Mouse (Mus musculus): ENCODE measurements around the gene Ptpn14. TPM values are rescaled to one million over a fixed set of nuclear protein-coding genes. Genes with fewer than 3 reads are reported as not detected.
A peak's percentile ranks its signal among the peaks of the same experiment; 100 is the strongest.

The Ptpn14 gene
- polyA plus RNA-seq, 1 experiment from 2014 or later: 8.6 TPM

DNA sequence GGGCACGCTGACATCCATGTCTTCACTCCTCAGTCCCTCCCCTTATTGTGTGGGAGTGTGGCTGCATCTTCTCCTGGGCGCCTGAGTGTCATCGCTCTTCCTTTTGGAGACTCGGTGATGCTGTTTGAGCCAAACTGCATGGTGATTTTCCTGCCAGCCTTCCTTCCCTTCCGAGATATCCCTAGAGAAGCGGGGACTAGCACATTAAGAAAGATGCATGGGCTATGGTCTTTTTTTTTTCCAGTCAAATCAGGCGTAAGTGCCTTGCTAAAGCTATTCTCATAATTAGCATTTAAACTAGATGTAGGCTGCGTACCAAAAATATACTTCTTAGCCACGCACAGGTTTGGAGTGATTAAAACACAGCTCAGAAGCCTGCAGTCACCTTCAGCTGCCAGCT lies 166.1 kb downstream of the Ptpn14 start:
- 85% methylated on average over 9 of the region's 9 CpGs for WGBS

GRCm38 (mm10) chr1:189897861-189898260 lies 169.8 kb downstream of the Ptpn14 start:
- ATAC-seq (ENCODE audit: borderline replicate concordance, extremely low read depth, low FRiP score, low TSS enrichment): no peak
- no peak overlapping the region for H3K9ac ChIP-seq
- WGBS: 81% methylated on average over 9 of the region's 9 CpGs

More for the DNA sequence above, 166.1 kb downstream of the Ptpn14 start:
- H3K36me3 ChIP-seq: peaks cover 33% of the 10 kb centered on the region
- no peaks in the 10 kb centered on the region for H3K4me1 ChIP-seq
- ATAC-seq (ENCODE audit: borderline replicate concordance, extremely low read depth, low FRiP score, low TSS enrichment): no peak
- H3K27me3 ChIP-seq: no peaks in the 10 kb centered on the region
- no peak overlapping the region for H3K4me2 ChIP-seq
- no peaks in the 10 kb centered on the region for H3K9me3 ChIP-seq
- no peak overlapping the region for H3K27ac ChIP-seq
- no peak overlapping the region for H3K4me3 ChIP-seq
- H3K9ac ChIP-seq: no peak overlapping the region

GRCm38 (mm10) chr1:189898708-189899107 lies 170.6 kb downstream of the Ptpn14 start:
- Histone ChIP-seq H3K4me1 (no peaks in the 10 kb centered on the region), H3K27me3 (no peaks in the 10 kb centered on the region), H3K27ac (no peak overlapping the region), H3K9ac (no peak overlapping the region), H3K4me2 (no peak overlapping the region), H3K9me3 (no peaks in the 10 kb centered on the region), H3K36me3 (peaks cover 19% of the 10 kb centered on the region; the same call in 1 of the 2 replicates), H3K4me3 (no peak overlapping the region)
- WGBS: 54% methylated on average over 13 of the region's 13 CpGs
- no peak for ATAC-seq (ENCODE audit: borderline replicate concordance, extremely low read depth, low FRiP score, low TSS enrichment)

More at GRCm38 (mm10) chr1:189897861-189898260, 169.8 kb downstream of the Ptpn14 start:
- no peak overlapping the region for H3K27ac ChIP-seq
- H3K4me2 ChIP-seq: no peak overlapping the region
- H3K9me3 ChIP-seq: no peaks in the 10 kb centered on the region
- H3K27me3 ChIP-seq: no peaks in the 10 kb centered on the region
- no peaks in the 10 kb centered on the region for H3K4me1 ChIP-seq
- no peak overlapping the region for H3K4me3 ChIP-seq
- peaks cover 28% of the 10 kb centered on the region for H3K36me3 ChIP-seq

DNA sequence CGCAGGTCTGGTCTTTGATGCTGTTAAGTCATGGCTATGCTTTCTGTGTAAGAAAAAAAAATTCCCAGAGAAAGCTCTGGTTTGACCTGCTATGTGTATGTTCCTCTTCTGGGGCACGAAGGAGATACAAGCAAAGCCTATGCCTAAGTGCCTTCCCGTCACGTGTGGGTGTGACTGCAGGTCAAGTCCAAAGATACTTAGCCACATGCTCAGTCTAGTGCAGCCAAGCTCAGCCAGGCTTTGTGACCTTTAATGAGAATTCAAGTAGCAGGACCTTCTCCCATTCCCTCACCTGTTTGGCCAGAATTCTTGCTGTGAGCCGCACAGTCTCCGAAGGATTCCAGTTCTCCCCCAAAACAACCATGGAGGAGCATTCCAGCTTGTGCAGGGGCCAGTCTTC lies 171.5 kb downstream of the Ptpn14 start:
- Histone ChIP-seq H3K4me3 (no peak overlapping the region), H3K4me2 (no peak overlapping the region), H3K27me3 (no peaks in the 10 kb centered on the region), H3K9ac (no peak overlapping the region), H3K4me1 (no peaks in the 10 kb centered on the region), H3K9me3 (no peaks in the 10 kb centered on the region), H3K36me3 (peaks cover 15% of the 10 kb centered on the region; the same call in 1 of the 2 replicates), H3K27ac (no peak overlapping the region)
- WGBS: 79% methylated on average over 6 of the region's 6 CpGs
- ATAC-seq (ENCODE audit: borderline replicate concordance, extremely low read depth, low FRiP score, low TSS enrichment): no peak

- ATAC-seq (ENCODE audit: borderline replicate concordance, extremely low read depth, low FRiP score, low TSS enrichment): no peak
- H3K27me3 ChIP-seq: no peaks in the 10 kb centered on the region
- H3K9ac ChIP-seq: no peak overlapping the region
- H3K36me3 ChIP-seq: 0 out of 2 replicates have a peak, but pooled peaks cover 3% of the 10 kb centered on the region
- no peak overlapping the region for H3K4me2 ChIP-seq
- H3K4me3 ChIP-seq: no peak overlapping the region
- 88% methylated on average over 9 of the region's 9 CpGs for WGBS
- H3K4me1 ChIP-seq: no peaks in the 10 kb centered on the region
- H3K27ac ChIP-seq: no peak overlapping the region
- no peaks in the 10 kb centered on the region for H3K9me3 ChIP-seq
Measured at GRCm38 (mm10) chr1:189902413-189902812, 174.3 kb downstream of the Ptpn14 start.

DNA sequence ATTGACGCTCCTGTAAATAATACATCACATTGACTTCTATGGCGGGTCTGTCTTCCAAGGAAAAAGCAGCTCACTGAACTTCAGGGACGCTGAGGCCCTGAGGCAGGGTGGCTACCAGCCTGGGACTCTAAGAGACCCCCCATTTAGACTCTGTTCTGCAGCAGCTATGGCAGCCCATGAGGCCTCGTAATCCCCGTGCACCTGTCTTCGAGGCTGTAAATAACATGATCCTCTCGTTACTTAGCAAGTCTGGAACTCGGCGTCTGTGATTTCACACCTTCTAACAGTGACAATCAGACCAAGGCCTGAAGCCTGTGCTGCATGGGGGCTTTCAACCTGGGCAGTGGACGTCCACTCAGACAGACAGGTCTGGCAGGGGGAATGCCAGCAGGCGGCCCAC lies 175.1 kb downstream of the Ptpn14 start:
- Histone ChIP-seq H3K4me1 (no peaks in the 10 kb centered on the region), H3K27ac (no peak overlapping the region), H3K4me3 (no peak overlapping the region), H3K4me2 (no peak overlapping the region), H3K9me3 (no peaks in the 10 kb centered on the region), H3K27me3 (no peaks in the 10 kb centered on the region), H3K36me3 (no peaks in the 10 kb centered on the region), H3K9ac (no peak overlapping the region)
- ATAC-seq (ENCODE audit: borderline replicate concordance, extremely low read depth, low FRiP score, low TSS enrichment): no peak
- WGBS: 79% methylated on average over 11 of the region's 11 CpGs

- H3K27me3 ChIP-seq: no peaks in the 10 kb centered on the region
- no peak overlapping the region for H3K4me3 ChIP-seq
- no peaks in the 10 kb centered on the region for H3K9me3 ChIP-seq
- H3K9ac ChIP-seq: no peak overlapping the region
- 26% methylated on average over 13 of the region's 13 CpGs for WGBS
- H3K36me3 ChIP-seq: no peaks in the 10 kb centered on the region
- peaks cover 51% of the 10 kb centered on the region for H3K4me1 ChIP-seq
- ATAC-seq (ENCODE audit: borderline replicate concordance, extremely low read depth, low FRiP score, low TSS enrichment): peak; percentile 84; the same call in 1 of the 2 replicates
- peak overlapping the region; percentile 49 for H3K4me2 ChIP-seq
- 0 out of 2 replicates have a peak overlapping the region, but pooled peaks have one; percentile 16 for H3K27ac ChIP-seq
Measured at GRCm38 (mm10) chr1:189910685-189911345, 182.7 kb downstream of the Ptpn14 start.

GRCm38 (mm10) chr1:189913093-189913760 lies 185.2 kb downstream of the Ptpn14 start:
- no peaks in the 10 kb centered on the region for H3K27me3 ChIP-seq
- H3K9ac ChIP-seq: no peak overlapping the region
- peaks cover 57% of the 10 kb centered on the region for H3K4me1 ChIP-seq
- no peak for ATAC-seq (ENCODE audit: borderline replicate concordance, extremely low read depth, low FRiP score, low TSS enrichment)
- WGBS: 71% methylated on average over 21 of the region's 21 CpGs
- no peaks in the 10 kb centered on the region for H3K36me3 ChIP-seq
- H3K27ac ChIP-seq: no peak overlapping the region
- H3K4me3 ChIP-seq: no peak overlapping the region
- H3K9me3 ChIP-seq: no peaks in the 10 kb centered on the region
- H3K4me2 ChIP-seq: no peak overlapping the region

DNA sequence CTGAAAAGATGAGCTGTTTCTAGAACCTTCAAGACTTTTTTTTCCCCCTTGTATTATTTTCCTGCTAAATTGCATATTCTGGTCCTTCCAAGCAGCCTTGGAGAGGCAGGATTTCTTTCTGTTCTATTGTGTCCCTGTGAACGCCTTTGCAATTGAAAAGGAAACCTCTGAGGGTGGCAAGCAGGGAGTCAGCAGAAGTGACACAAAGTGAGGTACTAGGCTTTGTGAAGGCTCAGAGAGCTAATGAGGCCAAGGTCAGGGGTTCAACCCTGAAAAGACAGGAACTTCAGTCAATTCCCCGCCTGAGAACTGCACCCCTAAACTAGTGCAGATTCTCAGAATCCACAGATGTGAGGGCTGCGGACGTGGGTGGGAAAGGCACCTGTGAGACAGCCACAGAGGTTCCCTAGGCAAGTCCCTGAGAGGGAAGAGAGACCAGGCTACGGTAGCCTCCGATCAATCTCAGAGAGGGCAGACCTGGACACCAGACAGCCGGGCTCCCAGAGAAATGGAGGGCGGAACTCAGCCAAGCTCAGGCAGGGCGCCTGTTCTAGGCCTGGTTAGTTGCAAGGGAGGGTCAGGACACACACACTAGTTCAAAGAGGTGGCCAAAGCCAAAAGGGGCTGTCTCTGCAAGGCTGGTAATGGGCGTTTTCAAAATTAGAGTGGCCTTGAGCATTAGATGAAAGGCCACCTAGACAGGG lies 188.5 kb downstream of the Ptpn14 start:
- H3K27ac ChIP-seq: no peak overlapping the region
- no peak overlapping the region for H3K4me2 ChIP-seq
- ATAC-seq (ENCODE audit: borderline replicate concordance, extremely low read depth, low FRiP score, low TSS enrichment): no peak
- WGBS: 73% methylated on average over 10 of the region's 10 CpGs
- no peaks in the 10 kb centered on the region for H3K36me3 ChIP-seq
- H3K4me1 ChIP-seq: peaks cover 45% of the 10 kb centered on the region
- no peak overlapping the region for H3K4me3 ChIP-seq
- H3K9ac ChIP-seq: no peak overlapping the region
- H3K27me3 ChIP-seq: no peaks in the 10 kb centered on the region
- no peaks in the 10 kb centered on the region for H3K9me3 ChIP-seq

GRCm38 (mm10) chr1:189917126-189917500 lies 189.0 kb downstream of the Ptpn14 start:
- Histone ChIP-seq H3K4me2 (no peak overlapping the region), H3K27me3 (no peaks in the 10 kb centered on the region), H3K36me3 (no peaks in the 10 kb centered on the region), H3K27ac (no peak overlapping the region), H3K4me3 (no peak overlapping the region), H3K9ac (no peak overlapping the region), H3K9me3 (no peaks in the 10 kb centered on the region), H3K4me1 (peaks cover 41% of the 10 kb centered on the region)
- 58% methylated on average over 4 of the region's 4 CpGs for WGBS
- no peak for ATAC-seq (ENCODE audit: borderline replicate concordance, extremely low read depth, low FRiP score, low TSS enrichment)

- ATAC-seq (ENCODE audit: borderline replicate concordance, extremely low read depth, low FRiP score, low TSS enrichment): no peak
- no peaks in the 10 kb centered on the region for H3K36me3 ChIP-seq
- H3K27me3 ChIP-seq: no peaks in the 10 kb centered on the region
- WGBS: 80% methylated on average over 3 of the region's 3 CpGs
- peaks cover 27% of the 10 kb centered on the region for H3K4me1 ChIP-seq
- no peak overlapping the region for H3K9ac ChIP-seq
- H3K4me2 ChIP-seq: no peak overlapping the region
- no peaks in the 10 kb centered on the region for H3K9me3 ChIP-seq
- no peak overlapping the region for H3K4me3 ChIP-seq
- no peak overlapping the region for H3K27ac ChIP-seq
Measured at GRCm38 (mm10) chr1:189919756-189920155, 191.7 kb downstream of the Ptpn14 start.

All from lung, embryonic 15.5 days (tissue).